Mouse (Mus musculus) right cerebral cortex, postnatal 14 days (tissue): Measurements from ENCODE around the gene Il11ra1.

Experiments
- DNase-seq: peaks from one replicate; pipeline ENCODE4 v3.0.0; 2022

Gene Il11ra1

GRCm38 (mm10) chr4:41711705-41712375, 12.1 kb downstream of the Il11ra1 start:
- no peak for DNase-seq

GRCm38 (mm10) chr4:41712421-41713196, 12.8 kb downstream of the Il11ra1 start:
- no peak for DNase-seq

- peak; percentile 76 for DNase-seq
Observed at GRCm38 (mm10) chr4:41713197-41714067, 13.6 kb downstream of the Il11ra1 start, which contains the start of gene Rpp25l. TSS of gene Rpp25l (minus strand) at chr4:41713534.

- DNase-seq = peak; percentile 71
Observed at GRCm38 (mm10) chr4:41714276-41714675, 14.5 kb downstream of the Il11ra1 start.

GRCm38 (mm10) chr4:41715082-41715481, 15.3 kb downstream of the Il11ra1 start:
- no peak for DNase-seq

- no peak for DNase-seq
Observed at GRCm38 (mm10) chr4:41715596-41715995, 15.8 kb downstream of the Il11ra1 start.

- no peak for DNase-seq
Observed at GRCm38 (mm10) chr4:41716834-41717233, 17.0 kb downstream of the Il11ra1 start.

- peak; percentile 81 for DNase-seq
Observed at GRCm38 (mm10) chr4:41722918-41723351, 23.1 kb downstream of the Il11ra1 start, which contains the start of gene Dctn3. TSS of gene Dctn3 (minus strand) at chr4:41723170.

GRCm38 (mm10) chr4:41726826-41727621, 27.2 kb downstream of the Il11ra1 start:
- no peak for DNase-seq

GRCm38 (mm10) chr4:41731052-41731765, 31.4 kb downstream of the Il11ra1 start, which contains the start of gene Arid3c:
TSS of gene Arid3c (minus strand) at chr4:41731142.
- DNase-seq = no peak

GRCm38 (mm10) chr4:41737602-41738255, 37.9 kb downstream of the Il11ra1 start:
- peak; percentile 74 for DNase-seq

GRCm38 (mm10) chr4:41738256-41738603, 38.4 kb downstream of the Il11ra1 start:
- DNase-seq = no peak

GRCm38 (mm10) chr4:41739260-41739659, 39.5 kb downstream of the Il11ra1 start:
- DNase-seq = no peak

- peak; percentile 79 for DNase-seq
Observed at GRCm38 (mm10) chr4:41740380-41741157, 40.8 kb downstream of the Il11ra1 start.

- peak; percentile 89 for DNase-seq
Observed at GRCm38 (mm10) chr4:41741158-41741560, 41.4 kb downstream of the Il11ra1 start.

- no peak for DNase-seq
Observed at GRCm38 (mm10) chr4:41744131-41744530, 44.3 kb downstream of the Il11ra1 start.

GRCm38 (mm10) chr4:41745021-41745420, 45.2 kb downstream of the Il11ra1 start:
- DNase-seq = no peak

- no peak for DNase-seq
Observed at GRCm38 (mm10) chr4:41754797-41755337, 55.1 kb downstream of the Il11ra1 start, which contains the start of gene Galt. TSS of gene Galt (plus strand) at chr4:41755228.
